Mouse (Mus musculus) embryo, embryonic 9.5 days (tissue): Measurements from ENCODE around the gene Umps.

Experiments
- DNase-seq: peaks from one replicate; pipeline ENCODE4 v3.0.0-alpha.2; 2017; ENCODE audit errors: extremely low spot score

The Umps gene

GRCm38 (mm10) chr16:33963509-33963908 is 3.3 kb downstream of the Umps start:
- no peak for DNase-seq

- no peak for DNase-seq
Measured at GRCm38 (mm10) chr16:33954793-33955192, 12.0 kb downstream of the Umps start.

GRCm38 (mm10) chr16:33953008-33953407 is 13.8 kb downstream of the Umps start:
- no peak for DNase-seq

DNA sequence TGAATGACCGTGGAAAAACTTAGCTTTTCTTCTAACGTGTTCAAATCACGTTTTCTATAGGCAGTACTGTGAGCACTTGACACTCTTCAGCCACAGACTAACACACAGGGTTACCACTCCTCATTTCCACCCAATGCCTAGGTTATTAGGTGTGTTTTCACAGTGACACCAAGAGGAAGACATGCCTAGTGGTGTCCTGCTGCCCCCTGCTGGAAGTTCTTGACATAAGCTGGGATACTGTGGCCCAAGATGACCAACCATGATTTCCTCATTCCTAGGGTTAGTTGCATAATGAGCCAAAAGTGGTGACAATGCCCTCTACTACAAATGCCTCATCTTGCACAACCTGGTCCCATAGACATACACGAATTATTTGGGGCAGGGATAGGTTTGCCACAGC is 16.0 kb downstream of the Umps start:
- peak; percentile 84 for DNase-seq

- no peak for DNase-seq
Measured at GRCm38 (mm10) chr16:33950386-33950785, 16.5 kb downstream of the Umps start.

DNA sequence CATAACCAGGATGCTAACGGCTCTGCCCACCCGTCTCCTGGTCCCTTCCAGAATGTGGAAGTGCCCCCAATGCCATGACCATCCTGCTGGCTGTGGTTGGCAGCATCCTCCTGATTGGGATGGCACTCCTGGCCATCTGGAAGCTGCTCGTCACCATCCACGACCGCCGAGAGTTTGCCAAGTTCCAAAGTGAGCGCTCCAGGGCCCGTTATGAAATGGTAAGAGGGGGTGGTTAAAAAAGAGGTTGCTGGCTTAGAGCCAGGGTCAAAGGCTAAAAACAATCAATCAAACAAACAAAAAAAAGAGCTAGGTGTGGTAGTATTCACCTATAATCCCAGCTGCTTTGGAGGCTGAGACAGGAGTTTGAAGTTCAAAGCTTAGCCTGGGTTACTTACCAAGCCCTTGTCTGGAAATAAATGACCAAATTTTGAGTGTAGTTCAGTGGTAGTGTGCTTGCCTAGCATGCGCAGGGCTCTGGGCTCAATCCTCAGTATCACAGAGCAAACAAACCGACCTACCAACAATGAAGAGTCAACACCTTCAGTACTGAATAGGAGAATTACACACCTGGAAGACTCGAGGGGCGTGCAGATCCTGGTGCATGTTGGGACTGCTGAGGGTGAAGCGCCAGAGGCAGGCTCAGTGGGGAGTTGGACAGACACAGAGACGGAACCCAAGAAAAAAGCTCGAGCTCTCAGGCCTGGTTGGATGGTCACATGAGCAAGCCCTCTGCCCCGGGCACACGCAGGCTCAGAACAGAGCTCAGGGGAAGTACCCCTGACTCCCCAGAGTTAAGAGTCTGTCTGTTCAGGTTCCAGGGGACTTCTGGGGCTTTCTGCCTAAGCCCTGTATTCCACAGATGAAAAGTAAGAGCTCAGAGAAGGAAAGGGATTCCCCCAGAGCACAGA is 18.9 kb downstream of the Umps start:
- no peak for DNase-seq

GRCm38 (mm10) chr16:33946021-33946420 is 20.8 kb downstream of the Umps start:
- DNase-seq, result no peak

GRCm38 (mm10) chr16:33944772-33945171 is 22.1 kb downstream of the Umps start:
- peak; percentile 39 for DNase-seq

- DNase-seq, result no peak
Measured at GRCm38 (mm10) chr16:33944126-33944525, 22.7 kb downstream of the Umps start.

- DNase-seq, result no peak
Measured at GRCm38 (mm10) chr16:33943388-33943787, 23.4 kb downstream of the Umps start.

DNA sequence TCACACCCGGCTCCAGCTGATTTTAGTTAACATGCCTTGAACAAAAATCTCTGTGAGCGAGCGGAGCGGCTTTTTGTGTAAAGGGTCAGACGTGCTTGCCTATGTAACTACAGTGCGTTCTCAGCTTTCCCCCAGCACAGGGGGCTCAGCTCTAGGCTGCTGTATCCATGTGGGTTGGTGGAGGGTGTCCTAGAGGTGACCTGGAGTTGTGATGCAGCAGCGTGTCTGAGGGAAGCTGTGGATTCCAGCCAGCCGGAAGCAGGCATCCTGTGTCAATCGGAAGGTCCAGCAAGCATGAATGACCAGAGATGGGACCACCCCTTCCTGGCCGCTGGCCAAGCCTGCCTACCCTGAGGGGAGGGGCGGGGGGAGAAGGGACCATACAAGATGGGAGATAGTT is 24.5 kb downstream of the Umps start:
- peak; percentile 35 for DNase-seq

DNA sequence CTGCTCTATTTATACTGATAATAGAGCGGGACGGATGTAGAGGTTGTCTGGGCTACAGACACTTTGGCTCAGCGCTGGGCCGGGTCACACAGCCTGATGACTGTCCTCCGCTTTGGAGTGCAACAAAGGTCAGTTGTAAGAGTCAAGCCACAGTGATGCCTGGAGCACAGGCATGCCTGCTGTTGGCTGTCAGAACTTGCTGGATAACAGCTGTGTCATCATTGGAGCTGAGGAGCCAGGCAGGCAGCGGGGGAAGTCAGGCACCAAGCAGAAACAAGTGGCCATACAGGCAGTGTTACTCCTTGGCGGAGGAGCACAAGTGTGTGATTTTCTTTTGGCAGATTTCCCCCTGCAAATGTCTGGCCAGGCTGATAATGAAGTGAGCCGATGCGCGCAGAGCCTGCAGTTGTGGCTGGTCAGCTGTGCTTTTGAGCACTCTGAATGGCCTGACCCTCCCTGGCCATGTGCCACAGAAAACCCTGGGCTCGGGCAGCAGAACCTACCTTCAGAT is 25.5 kb downstream of the Umps start:
- DNase-seq, result peak; percentile 39

DNA sequence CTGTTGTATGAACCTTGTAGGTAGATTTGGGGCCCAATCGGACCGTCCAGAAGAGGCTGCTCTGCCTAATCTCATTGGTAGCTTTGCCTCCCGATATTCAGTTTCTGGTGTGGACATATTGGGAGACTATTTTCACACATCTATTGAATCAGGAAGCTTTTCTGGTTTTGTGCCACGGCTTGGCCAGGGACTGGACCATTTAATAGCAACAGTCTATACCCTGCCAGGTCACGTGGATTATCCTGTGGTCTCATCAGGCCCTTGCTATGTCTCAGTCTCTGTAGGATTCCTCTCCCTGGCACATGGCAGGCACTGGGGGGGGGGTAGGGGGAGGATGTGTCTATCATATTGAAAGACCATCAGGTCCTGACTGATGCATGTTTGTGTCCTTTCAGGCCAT is 26.7 kb downstream of the Umps start:
- no peak for DNase-seq

DNA sequence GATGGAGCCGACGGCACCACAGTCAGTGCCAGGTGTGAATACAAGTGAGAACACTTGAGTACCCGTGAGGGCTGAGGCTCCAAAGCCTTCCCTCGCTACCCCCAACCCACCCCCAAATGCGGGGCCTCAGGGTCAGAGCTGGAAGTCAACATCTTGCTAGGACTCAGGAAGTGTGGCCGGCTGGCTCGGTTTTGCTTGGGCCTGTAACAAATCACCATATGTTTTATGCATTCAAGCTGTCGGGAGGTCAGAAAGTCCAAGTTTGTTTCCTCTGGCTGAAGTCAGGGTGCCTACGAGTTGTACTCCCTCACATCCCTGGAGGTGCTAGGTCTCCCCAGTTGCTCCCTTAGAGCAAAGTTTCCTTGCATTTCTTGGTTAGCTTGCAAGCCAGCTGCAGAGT is 27.2 kb downstream of the Umps start:
- no peak for DNase-seq

DNA sequence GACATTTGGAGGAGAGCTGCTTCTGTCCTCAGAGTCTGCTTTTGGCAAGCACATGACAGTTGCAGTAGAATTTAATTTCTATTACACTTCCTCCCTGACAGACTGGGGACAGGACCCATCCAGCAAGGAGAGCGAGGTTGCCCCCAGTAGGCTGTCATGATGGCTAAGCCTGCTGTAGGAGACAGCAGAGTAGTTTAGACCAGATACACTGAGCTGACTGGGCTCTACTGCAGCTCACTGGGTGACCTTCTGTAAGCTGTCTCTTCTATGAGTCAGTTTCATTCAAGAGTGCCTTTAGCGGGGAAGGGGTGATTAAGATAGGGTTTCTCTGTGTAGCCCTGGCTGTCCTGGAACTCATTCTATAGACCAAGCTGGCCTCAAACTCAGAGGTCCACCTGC is 27.7 kb downstream of the Umps start:
- DNase-seq, result no peak

GRCm38 (mm10) chr16:33938311-33939132 is 28.3 kb downstream of the Umps start:
- DNase-seq, result no peak

GRCm38 (mm10) chr16:33937567-33937966 is 29.3 kb downstream of the Umps start:
- no peak for DNase-seq

- DNase-seq, result no peak
Measured at GRCm38 (mm10) chr16:33936885-33937284, 30.0 kb downstream of the Umps start.

DNA sequence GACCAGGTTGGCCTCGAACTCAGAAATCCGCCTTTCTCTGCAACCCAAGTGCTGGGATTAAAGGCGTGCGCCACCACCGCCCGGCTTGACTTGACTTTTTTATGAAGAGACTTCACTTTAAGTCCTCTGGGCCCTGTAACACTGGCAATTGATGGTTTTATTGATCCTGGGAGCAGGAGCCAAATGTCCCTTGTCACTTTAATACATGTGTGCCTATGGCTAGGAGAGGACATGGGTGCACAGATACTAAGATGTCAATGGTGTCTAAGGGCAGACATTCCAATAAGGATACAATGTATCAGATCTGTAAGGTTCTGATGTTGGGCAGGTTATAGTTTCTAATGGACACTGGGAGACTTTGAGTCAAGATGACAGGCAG is 31.4 kb downstream of the Umps start:
- no peak for DNase-seq

DNA sequence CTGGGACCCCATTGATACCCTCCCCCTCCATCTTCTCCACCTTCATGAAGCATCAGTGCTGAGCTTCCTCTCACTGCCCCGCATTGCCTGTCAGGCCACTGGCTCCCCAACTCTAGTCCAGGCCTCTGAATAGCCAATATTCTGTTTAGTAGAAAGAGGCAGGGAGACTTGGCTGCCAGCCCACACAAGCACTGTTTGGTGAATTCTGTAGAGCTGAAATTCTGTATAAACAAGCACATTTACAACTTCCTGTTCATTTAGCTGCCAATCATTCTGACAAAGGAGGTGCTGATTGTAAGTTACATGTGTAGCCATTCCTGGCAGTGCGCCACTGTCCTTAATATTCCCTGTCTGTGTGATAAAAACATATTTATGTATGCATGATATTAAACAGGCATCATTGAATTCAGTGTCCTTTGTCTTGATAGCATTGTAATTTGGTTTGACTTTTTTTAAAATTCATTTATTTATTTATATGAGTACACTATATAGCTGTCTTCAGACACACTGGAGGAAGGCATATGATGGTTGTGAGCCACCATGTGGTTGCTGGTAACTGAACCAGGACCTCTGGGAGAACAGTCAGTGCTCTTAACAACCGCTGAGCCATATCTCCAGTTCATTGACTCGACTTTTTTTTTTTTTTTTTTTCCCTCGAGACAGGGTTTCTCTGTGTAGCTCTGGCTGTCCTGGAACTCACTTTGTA is 32.0 kb downstream of the Umps start:
- no peak for DNase-seq

GRCm38 (mm10) chr16:33933411-33933810 is 33.4 kb downstream of the Umps start:
- DNase-seq, result no peak

DNA sequence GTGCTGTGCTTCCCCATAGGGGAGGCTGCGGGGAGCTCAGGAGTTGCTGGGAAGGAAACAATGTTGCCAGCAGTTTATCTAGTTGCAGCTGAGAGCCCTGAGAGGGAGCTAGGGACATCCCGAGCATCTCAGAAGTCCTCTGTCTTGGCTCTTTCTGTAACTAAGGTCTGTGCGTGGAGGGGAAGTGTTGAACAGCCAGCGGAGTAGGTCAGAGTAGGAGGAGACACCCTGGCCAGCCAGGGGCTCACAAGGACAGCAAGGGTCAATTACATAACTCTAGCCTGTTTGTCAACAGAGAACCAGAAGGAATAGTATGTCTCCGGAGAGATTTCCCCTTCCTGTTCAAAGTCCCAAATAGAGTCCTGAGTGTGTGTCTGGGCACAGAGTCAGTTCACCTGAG is 34.7 kb downstream of the Umps start:
- DNase-seq, result no peak
